Mouse (Mus musculus) midbrain, embryonic 11.5 days (tissue): ENCODE measurements at regions not wholly inside any gene's neighbourhood (a gene's known extent, or its start where the extent isn't known, plus 50 kb on each side); places are given as distances from the start of the nearest gene placed in this dataset.

Experiments used
- ATAC-seq: fragments of 200-750 bp; cut with Nextera tagmentation; 2 replicates; pipeline ENCODE4 v1.8.0; 2017; ENCODE audit warnings: moderate TSS enrichment, moderate library complexity; ENCODE audit not compliant: low FRiP score
- DNase-seq: peaks from one replicate; pipeline ENCODE4 v3.0.0; 2015; ENCODE audit warnings: low spot score; ENCODE audit errors: missing footprints
- H3K27ac ChIP-seq: fragments of 300-500 bp; sonication (generic); 2 replicates; pipeline ENCODE4 v1.5.1; 2014; ENCODE audit warnings: low read depth, low read length
- H3K27me3 ChIP-seq: fragments of 300-500 bp; sonication (generic); 2 replicates; pipeline ENCODE4 v1.6.1; 2014; ENCODE audit warnings: mild to moderate bottlenecking, low read length, moderate library complexity, mixed read lengths; ENCODE audit not compliant: control insufficient read depth, insufficient read depth
- H3K36me3 ChIP-seq: fragments of 300-500 bp; sonication (generic); 2 replicates; pipeline ENCODE4 v1.6.1; 2014; ENCODE audit warnings: mild to moderate bottlenecking, low read length, moderate library complexity, mixed read lengths; ENCODE audit not compliant: control insufficient read depth, insufficient read depth
- H3K4me1 ChIP-seq: fragments of 300-500 bp; sonication (generic); 2 replicates; pipeline ENCODE4 v1.6.1; 2014; ENCODE audit warnings: low read length; ENCODE audit not compliant: control insufficient read depth, insufficient read depth
- H3K4me2 ChIP-seq: fragments of 300-500 bp; sonication (generic); 2 replicates; pipeline ENCODE4 v1.6.1; 2014; ENCODE audit warnings: mild to moderate bottlenecking, moderate library complexity
- H3K4me3 ChIP-seq: fragments of 300-500 bp; sonication (generic); 2 replicates; pipeline ENCODE4 v1.5.1; 2014; ENCODE audit warnings: low read depth, low read length
- H3K9ac ChIP-seq: fragments of 300-500 bp; sonication (generic); 2 replicates; pipeline ENCODE4 v1.6.1; 2014; ENCODE audit warnings: low read length
- H3K9me3 ChIP-seq: fragments of 300-500 bp; sonication (generic); 2 replicates; pipeline ENCODE4 v1.6.1; 2016; ENCODE audit warnings: low read length; ENCODE audit not compliant: control insufficient read depth
- WGBS: fragments of 180-500 bp; shearing (Covaris S2); extraction: QIAGEN DNeasy Blood & Tissue Kit; methylation state at CpG from one replicate; pipeline ENCODE4 v1.1.7; 2014; 5-methylcytosine and 5-hydroxymethylcytosine counted together

DNA sequence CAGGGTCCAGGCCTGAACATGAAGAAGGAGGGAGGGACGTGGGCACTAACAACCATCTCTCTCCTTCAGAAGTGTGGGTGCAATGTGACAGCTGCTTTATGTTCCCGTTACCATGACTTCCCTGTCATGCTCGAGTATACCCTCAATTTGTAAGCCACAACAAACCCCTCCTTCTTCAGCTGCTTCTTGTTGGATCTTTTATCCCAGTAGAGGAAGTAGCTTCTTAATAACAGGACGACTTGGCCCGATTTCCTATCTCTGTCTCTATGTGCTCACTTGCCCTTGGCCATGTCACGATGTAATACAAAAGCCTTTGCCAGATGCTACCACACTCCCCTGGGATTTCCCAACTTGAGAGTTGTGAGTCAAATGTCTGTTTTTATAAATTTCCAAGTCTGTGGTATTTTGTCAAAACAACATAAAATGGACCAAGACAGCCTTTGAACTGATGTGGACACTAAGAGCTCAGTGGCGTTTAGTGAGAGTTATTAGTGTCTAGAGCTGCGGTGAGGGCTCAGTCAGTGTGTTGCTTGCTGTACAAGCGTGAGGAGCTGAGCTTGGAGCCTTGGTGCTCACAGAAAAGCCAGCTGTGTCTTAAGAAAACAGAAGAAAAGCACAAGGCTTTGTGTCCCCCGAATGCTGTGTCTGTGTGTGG, 138.8 kb upstream of the Ddhd1 start:
- DNase-seq: no peak
- H3K9ac ChIP-seq: no peak overlapping the region
- H3K4me2 ChIP-seq: no peak overlapping the region
- no peak for ATAC-seq
- 83% methylated on average over 10 of the region's 10 CpGs for WGBS
- no peaks in the 10 kb centered on the region for H3K36me3 ChIP-seq
- no peaks in the 10 kb centered on the region for H3K9me3 ChIP-seq
- no peak overlapping the region for H3K4me3 ChIP-seq
- no peaks in the 10 kb centered on the region for H3K27me3 ChIP-seq
- no peak overlapping the region for H3K27ac ChIP-seq
- H3K4me1 ChIP-seq: no peaks in the 10 kb centered on the region

DNA sequence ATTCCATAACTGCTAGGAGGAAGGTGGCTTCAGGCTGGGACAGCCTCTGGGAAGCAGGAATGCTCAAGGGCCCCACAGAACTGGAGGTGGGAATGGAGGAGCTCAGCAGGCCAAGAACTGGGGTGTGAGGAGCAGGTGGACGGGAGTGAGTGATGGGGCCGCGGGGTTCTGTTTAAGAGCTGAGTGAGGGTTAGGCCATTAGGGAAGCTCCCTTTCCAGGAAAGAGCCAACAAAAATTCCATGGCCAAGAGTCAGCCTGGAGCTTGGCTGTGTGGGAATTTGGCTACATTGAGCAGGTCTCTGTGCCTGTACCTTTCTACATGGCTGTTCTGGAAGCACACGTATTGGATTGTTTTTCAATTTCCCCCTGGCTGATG, 139.4 kb upstream of the Ddhd1 start:
- WGBS: 87% methylated on average over 4 of the region's 4 CpGs
- Histone ChIP-seq H3K27me3 (no peaks in the 10 kb centered on the region), H3K9me3 (no peaks in the 10 kb centered on the region), H3K4me1 (no peaks in the 10 kb centered on the region), H3K4me3 (no peak overlapping the region), H3K9ac (no peak overlapping the region), H3K27ac (no peak overlapping the region), H3K4me2 (no peak overlapping the region), H3K36me3 (no peaks in the 10 kb centered on the region)
- DNase-seq: no peak
- ATAC-seq: no peak

DNA sequence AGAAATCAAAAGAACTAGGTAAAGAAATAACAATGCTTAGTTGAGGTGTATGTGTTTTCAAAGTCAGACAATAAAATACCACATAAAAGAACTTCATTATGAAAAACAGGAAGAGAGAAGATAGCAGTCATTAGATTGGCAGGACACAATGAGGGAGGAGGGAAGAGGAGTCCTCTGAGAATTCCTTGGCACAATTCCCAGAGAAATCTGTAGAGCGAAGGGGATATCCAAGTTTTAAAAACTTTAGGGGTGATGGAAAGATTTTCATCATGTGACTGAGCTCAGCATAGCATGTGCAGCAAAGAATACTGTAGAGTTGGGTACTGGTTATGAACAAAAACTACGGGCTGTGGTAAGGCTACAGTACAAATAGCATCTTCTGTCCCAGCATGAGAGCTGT, 141.3 kb upstream of the Ddhd1 start:
- H3K9ac ChIP-seq: no peak overlapping the region
- H3K27me3 ChIP-seq: no peaks in the 10 kb centered on the region
- 87% methylated on average over 2 of the region's 2 CpGs for WGBS
- no peaks in the 10 kb centered on the region for H3K4me1 ChIP-seq
- ATAC-seq (no peak), DNase-seq (no peak)
- no peak overlapping the region for H3K4me3 ChIP-seq
- H3K36me3 ChIP-seq: no peaks in the 10 kb centered on the region
- H3K27ac ChIP-seq: no peak overlapping the region
- H3K4me2 ChIP-seq: no peak overlapping the region
- no peaks in the 10 kb centered on the region for H3K9me3 ChIP-seq

DNA sequence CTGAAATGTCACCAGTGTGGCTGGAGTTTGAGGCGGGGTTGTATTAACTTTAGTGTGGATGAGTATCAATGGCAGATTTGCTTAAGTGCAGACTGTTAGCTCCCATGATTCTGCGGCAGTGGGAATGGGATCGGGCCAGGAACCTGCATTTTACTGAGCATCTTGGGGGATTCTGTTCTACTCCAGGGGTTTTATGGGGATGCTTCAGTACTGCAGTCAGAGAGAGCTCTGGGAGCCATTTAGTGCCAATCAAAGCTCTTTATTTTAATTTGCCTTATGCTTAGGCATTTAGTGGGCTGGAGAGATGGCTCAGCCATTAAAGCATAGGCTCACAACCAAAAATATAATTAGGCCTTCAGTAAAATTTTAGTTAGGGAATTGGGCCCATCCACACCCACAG, 148.0 kb upstream of the Ddhd1 start:
- no peak overlapping the region for H3K4me3 ChIP-seq
- WGBS: 86% methylated on average over 3 of the region's 3 CpGs
- H3K9me3 ChIP-seq: no peaks in the 10 kb centered on the region
- no peak overlapping the region for H3K27ac ChIP-seq
- no peaks in the 10 kb centered on the region for H3K4me1 ChIP-seq
- no peak for ATAC-seq
- no peaks in the 10 kb centered on the region for H3K27me3 ChIP-seq
- no peak overlapping the region for H3K9ac ChIP-seq
- H3K4me2 ChIP-seq: no peak overlapping the region
- DNase-seq: no peak
- H3K36me3 ChIP-seq: no peaks in the 10 kb centered on the region

DNA sequence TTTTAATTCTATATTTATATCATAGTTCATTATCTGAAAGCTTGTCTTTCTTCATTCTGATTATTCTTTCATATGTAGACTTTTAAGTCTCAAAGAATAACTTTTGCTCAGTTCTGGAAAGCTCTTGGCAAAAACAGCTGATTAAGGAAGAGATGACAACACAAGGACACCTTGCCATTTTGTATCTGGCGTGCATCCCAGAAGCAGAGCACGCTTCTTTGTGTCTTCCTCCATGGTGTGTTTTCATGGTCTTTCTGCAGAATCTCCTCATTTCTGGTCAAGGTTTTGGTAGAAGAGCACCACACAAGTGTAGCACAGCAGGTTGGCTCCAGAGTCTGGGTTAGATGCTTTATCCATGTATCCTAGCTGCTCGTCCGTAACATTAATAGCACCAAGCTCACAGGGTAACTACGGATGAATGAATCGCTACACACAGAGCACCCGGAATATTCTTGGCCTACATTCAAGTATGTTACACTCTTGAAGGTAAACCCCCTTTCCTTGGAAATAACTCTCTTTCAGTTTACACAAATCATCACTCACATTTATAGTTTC, 148.9 kb upstream of the Ddhd1 start:
- ATAC-seq: no peak

DNA sequence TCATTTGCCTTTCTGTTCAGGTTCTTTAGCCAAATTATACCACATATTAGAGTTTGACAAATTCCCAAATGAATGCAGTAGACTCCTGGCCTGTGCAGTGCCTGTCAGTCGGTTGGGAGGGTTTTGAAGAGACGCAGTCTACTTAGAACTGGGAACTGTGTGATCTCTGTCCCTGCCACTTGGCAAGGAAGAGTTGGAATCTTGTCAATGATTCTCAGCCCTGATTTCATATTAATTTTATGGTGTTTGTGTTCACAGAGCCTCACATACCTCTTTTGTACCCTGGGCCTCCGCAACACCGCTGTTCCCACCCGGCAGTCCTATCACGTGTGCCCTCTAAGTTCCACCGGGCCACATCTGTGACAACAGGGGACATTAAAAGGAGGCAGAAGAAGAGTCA, 149.8 kb upstream of the Ddhd1 start:
- ATAC-seq: no peak
- no peak overlapping the region for H3K27ac ChIP-seq
- WGBS: 94% methylated on average over 7 of the region's 7 CpGs

More for the DNA sequence above, 148.9 kb upstream of the Ddhd1 start:
- Histone ChIP-seq H3K36me3 (no peaks in the 10 kb centered on the region), H3K4me2 (no peak overlapping the region), H3K27me3 (no peaks in the 10 kb centered on the region), H3K9me3 (no peaks in the 10 kb centered on the region), H3K27ac (no peak overlapping the region), H3K4me1 (no peaks in the 10 kb centered on the region), H3K9ac (no peak overlapping the region), H3K4me3 (no peak overlapping the region)
- WGBS: 91% methylated on average over 7 of the region's 7 CpGs
- no peak for DNase-seq

DNA sequence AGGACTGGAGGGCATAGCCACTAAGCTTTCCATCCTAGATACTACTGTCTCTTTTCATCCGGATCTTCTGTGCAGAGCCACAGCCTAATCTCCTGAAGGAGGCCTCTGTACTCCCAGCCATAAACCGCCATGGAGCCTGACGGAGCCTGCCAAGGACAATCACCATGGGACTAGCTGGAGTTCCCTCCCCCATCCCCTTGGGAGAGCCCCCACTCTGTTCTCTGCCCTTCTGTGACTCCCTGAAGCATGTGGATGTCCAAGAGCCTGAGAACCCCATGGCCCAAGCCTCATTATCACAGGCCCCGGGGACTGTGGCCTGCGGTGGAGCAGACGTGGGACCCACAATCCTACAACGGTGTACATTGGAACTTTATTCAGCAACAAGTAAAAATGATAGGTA, 151.5 kb upstream of the Ddhd1 start:
- H3K4me3 ChIP-seq: no peak overlapping the region
- H3K27ac ChIP-seq: no peak overlapping the region
- no peaks in the 10 kb centered on the region for H3K9me3 ChIP-seq
- H3K9ac ChIP-seq: no peak overlapping the region
- H3K4me2 ChIP-seq: no peak overlapping the region
- whole genome bisulfite sequencing: 86% methylated on average over 7 of the region's 7 CpGs
- H3K4me1 ChIP-seq: no peaks in the 10 kb centered on the region
- H3K36me3 ChIP-seq: no peaks in the 10 kb centered on the region
- H3K27me3 ChIP-seq: no peaks in the 10 kb centered on the region
- DNase-seq (no peak), ATAC-seq (no peak)

More for the DNA sequence above, 149.8 kb upstream of the Ddhd1 start:
- Histone ChIP-seq H3K36me3 (no peaks in the 10 kb centered on the region), H3K9me3 (no peaks in the 10 kb centered on the region), H3K27me3 (no peaks in the 10 kb centered on the region), H3K4me3 (no peak overlapping the region), H3K4me1 (no peaks in the 10 kb centered on the region), H3K4me2 (no peak overlapping the region), H3K9ac (no peak overlapping the region)
- no peak for DNase-seq

DNA sequence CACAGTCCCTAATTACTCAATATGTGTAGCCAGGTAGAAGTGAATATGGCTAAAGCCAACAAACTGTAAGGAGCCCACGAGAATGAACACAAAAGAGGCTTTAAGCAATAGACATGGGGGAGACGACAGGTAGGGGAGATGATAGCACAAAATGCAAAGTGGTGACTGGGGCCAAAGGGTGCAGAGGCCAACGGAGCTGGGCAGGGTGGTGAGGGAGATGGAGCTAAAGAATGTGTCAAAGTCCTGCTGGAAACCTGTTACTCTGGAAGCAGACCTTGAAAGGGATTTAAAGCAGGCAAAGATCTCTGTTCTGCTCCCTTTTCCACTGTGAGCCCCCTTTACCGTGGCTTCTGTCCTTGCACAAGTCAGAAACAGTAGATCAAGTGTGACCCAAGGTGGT, 152.2 kb upstream of the Ddhd1 start:
- Histone ChIP-seq H3K36me3 (no peaks in the 10 kb centered on the region), H3K9me3 (no peaks in the 10 kb centered on the region), H3K4me3 (no peak overlapping the region), H3K9ac (no peak overlapping the region), H3K27me3 (no peaks in the 10 kb centered on the region), H3K4me1 (no peaks in the 10 kb centered on the region), H3K27ac (no peak overlapping the region), H3K4me2 (no peak overlapping the region)
- no peak for ATAC-seq
- DNase-seq: no peak
- 82% methylated on average over 4 of the region's 4 CpGs for WGBS

DNA sequence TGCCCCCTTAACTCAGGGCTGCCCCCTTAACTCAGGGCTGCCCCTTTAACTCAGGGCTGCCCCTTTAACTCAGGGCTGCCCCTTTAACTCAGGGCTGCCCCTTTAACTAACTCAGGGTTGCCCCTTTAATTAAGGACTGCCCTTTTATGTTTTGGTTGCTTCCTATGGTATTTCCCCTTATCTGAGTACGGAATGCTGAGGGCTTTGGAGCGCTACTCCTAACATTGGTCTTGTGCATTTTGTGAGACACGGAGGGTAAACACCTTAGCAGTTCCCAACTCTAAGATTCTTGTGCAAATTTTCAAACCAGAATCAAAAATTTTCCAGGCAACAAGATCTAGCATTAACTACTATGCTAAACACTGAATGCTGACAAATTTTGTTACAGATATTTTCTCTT, 152.7 kb upstream of the Ddhd1 start:
- Histone ChIP-seq H3K27me3 (no peaks in the 10 kb centered on the region), H3K4me2 (no peak overlapping the region), H3K9ac (no peak overlapping the region), H3K36me3 (no peaks in the 10 kb centered on the region), H3K9me3 (no peaks in the 10 kb centered on the region), H3K4me3 (no peak overlapping the region), H3K4me1 (no peaks in the 10 kb centered on the region), H3K27ac (no peak overlapping the region)
- 76% methylated on average over 3 of the region's 3 CpGs for WGBS
- DNase-seq: no peak
- no peak for ATAC-seq
